Mouse (Mus musculus): Measurements from ENCODE around the gene Krt71. TPM values are rescaled to one million over a fixed set of nuclear protein-coding genes. Genes with fewer than 3 reads are reported as not detected.

The Krt71 gene
- not detected in 2 replicates for polyA plus RNA-seq (2015; fragmentation: Nextera tagmentation; extraction: Ambion mirVana)

GRCm38 (mm10) chr15:101742711-101743110 lies at the start of gene Krt71:
TSS of gene Krt71 (minus strand) at chr15:101743109.
- no peaks in the 10 kb centered on the region for H3K9me3 ChIP-seq (replicated peaks)
- WGBS: 62% methylated on average over 14 of the region's 14 CpGs
- no peaks in the 10 kb centered on the region for H3K4me1 ChIP-seq
- no peaks in the 10 kb centered on the region for H3K36me3 ChIP-seq (ENCODE audit: poor library complexity, severe bottlenecking)
- no peak within 1 kb of the TSS for H3K4me2 ChIP-seq
- no peak within 1 kb of the TSS for H3K27ac ChIP-seq
- no peaks in the 10 kb centered on the region for H3K27me3 ChIP-seq
- no peak within 1 kb of the TSS for H3K9ac ChIP-seq
- ATAC-seq: no peak
- no peak within 1 kb of the TSS for H3K4me3 ChIP-seq

- Histone ChIP-seq H3K27me3 (no peaks in the 10 kb centered on the region), H3K9ac (no peak overlapping the region), H3K4me3 (no peak overlapping the region), H3K4me1 (peaks cover 17% of the 10 kb centered on the region), H3K36me3 (ENCODE audit: poor library complexity, severe bottlenecking) (no peaks in the 10 kb centered on the region), H3K4me2 (no peak overlapping the region), H3K9me3 (replicated peaks) (no peaks in the 10 kb centered on the region), H3K27ac (peak overlapping the region; percentile 75)
- peak; percentile 73 for ATAC-seq
- 13% methylated on average over 3 of the region's 3 CpGs for WGBS
Measured at GRCm38 (mm10) chr15:101790867-101791266, 48.0 kb upstream of the Krt71 start.

GRCm38 (mm10) chr15:101786360-101786759 lies 43.5 kb upstream of the Krt71 start, which contains the start of gene Krt72:
TSS of gene Krt72 (minus strand) at chr15:101786460.
- peaks cover 17% of the 10 kb centered on the region for H3K4me1 ChIP-seq
- no peaks in the 10 kb centered on the region for H3K36me3 ChIP-seq (ENCODE audit: poor library complexity, severe bottlenecking)
- WGBS: 92% methylated on average over 18 of the region's 18 CpGs
- H3K4me2 ChIP-seq: no peak within 1 kb of the TSS
- no peaks in the 10 kb centered on the region for H3K9me3 ChIP-seq (replicated peaks)
- no peak for ATAC-seq
- H3K27ac ChIP-seq: no peak within 1 kb of the TSS
- no peak within 1 kb of the TSS for H3K4me3 ChIP-seq
- H3K27me3 ChIP-seq: no peaks in the 10 kb centered on the region
- no peak within 1 kb of the TSS for H3K9ac ChIP-seq

GRCm38 (mm10) chr15:101773420-101773819 lies 30.5 kb upstream of the Krt71 start:
- Histone ChIP-seq H3K4me3 (no peak overlapping the region), H3K4me2 (no peak overlapping the region), H3K27ac (no peak overlapping the region), H3K9ac (no peak overlapping the region), H3K27me3 (no peaks in the 10 kb centered on the region), H3K4me1 (no peaks in the 10 kb centered on the region; the same call in 1 of the 2 replicates), H3K36me3 (ENCODE audit: poor library complexity, severe bottlenecking) (no peaks in the 10 kb centered on the region), H3K9me3 (replicated peaks) (no peaks in the 10 kb centered on the region)
- WGBS: 83% methylated on average over 10 of the region's 10 CpGs
- 0 out of 2 replicates have a peak, but pooled peaks have one; percentile 45 for ATAC-seq

- H3K9ac ChIP-seq: no peak overlapping the region
Measured at GRCm38 (mm10) chr15:101772711-101773081, 29.8 kb upstream of the Krt71 start.

GRCm38 (mm10) chr15:101772080-101772710 lies 29.3 kb upstream of the Krt71 start:
- no peak overlapping the region for H3K4me2 ChIP-seq
- no peak overlapping the region for H3K27ac ChIP-seq
- no peaks in the 10 kb centered on the region; the same call in 1 of the 2 replicates for H3K4me1 ChIP-seq
- H3K36me3 ChIP-seq (ENCODE audit: poor library complexity, severe bottlenecking): no peaks in the 10 kb centered on the region
- no peaks in the 10 kb centered on the region for H3K9me3 ChIP-seq (replicated peaks)
- no peaks in the 10 kb centered on the region for H3K27me3 ChIP-seq
- no peak overlapping the region for H3K4me3 ChIP-seq
- WGBS: 62% methylated on average over 5 of the region's 5 CpGs
- no peak overlapping the region for H3K9ac ChIP-seq
- ATAC-seq: no peak; the same call in 1 of the 2 replicates

More at GRCm38 (mm10) chr15:101772711-101773081, 29.8 kb upstream of the Krt71 start:
- H3K36me3 ChIP-seq (ENCODE audit: poor library complexity, severe bottlenecking): no peaks in the 10 kb centered on the region
- no peaks in the 10 kb centered on the region; the same call in 1 of the 2 replicates for H3K4me1 ChIP-seq
- H3K9me3 ChIP-seq (replicated peaks): no peaks in the 10 kb centered on the region
- no peaks in the 10 kb centered on the region for H3K27me3 ChIP-seq
- no peak overlapping the region for H3K4me2 ChIP-seq
- H3K4me3 ChIP-seq: no peak overlapping the region
- 12% methylated on average over 5 of the region's 5 CpGs for WGBS
- no peak overlapping the region for H3K27ac ChIP-seq
- peak; percentile 82 for ATAC-seq

- ATAC-seq: no peak
- H3K36me3 ChIP-seq (ENCODE audit: poor library complexity, severe bottlenecking): no peaks in the 10 kb centered on the region
- no peaks in the 10 kb centered on the region; the same call in 1 of the 2 replicates for H3K4me1 ChIP-seq
- H3K4me3 ChIP-seq: no peak overlapping the region
- 46% methylated on average over 8 of the region's 8 CpGs for WGBS
- H3K27me3 ChIP-seq: no peaks in the 10 kb centered on the region
- H3K9me3 ChIP-seq (replicated peaks): no peaks in the 10 kb centered on the region
- no peak overlapping the region for H3K4me2 ChIP-seq
- H3K9ac ChIP-seq: no peak overlapping the region
- H3K27ac ChIP-seq: no peak overlapping the region
Measured at GRCm38 (mm10) chr15:101770226-101770625, 27.3 kb upstream of the Krt71 start.

- no peaks in the 10 kb centered on the region for H3K9me3 ChIP-seq (replicated peaks)
- H3K4me3 ChIP-seq: no peak overlapping the region
- H3K4me2 ChIP-seq: no peak overlapping the region
- ATAC-seq: no peak
- H3K36me3 ChIP-seq (ENCODE audit: poor library complexity, severe bottlenecking): no peaks in the 10 kb centered on the region
- no peak overlapping the region for H3K9ac ChIP-seq
- WGBS: 81% methylated on average over 7 of the region's 7 CpGs
- H3K4me1 ChIP-seq: no peaks in the 10 kb centered on the region
- no peaks in the 10 kb centered on the region for H3K27me3 ChIP-seq
- no peak overlapping the region for H3K27ac ChIP-seq
Measured at GRCm38 (mm10) chr15:101737786-101738185, 5.1 kb downstream of the Krt71 start.

- Histone ChIP-seq H3K9ac (no peak overlapping the region), H3K27me3 (no peaks in the 10 kb centered on the region), H3K27ac (no peak overlapping the region), H3K4me3 (no peak overlapping the region), H3K4me1 (no peaks in the 10 kb centered on the region), H3K4me2 (no peak overlapping the region), H3K9me3 (replicated peaks) (no peaks in the 10 kb centered on the region), H3K36me3 (ENCODE audit: poor library complexity, severe bottlenecking) (no peaks in the 10 kb centered on the region)
- no peak for ATAC-seq
Measured at GRCm38 (mm10) chr15:101730653-101731052, 12.3 kb downstream of the Krt71 start.

GRCm38 (mm10) chr15:101724686-101725085 lies 18.2 kb downstream of the Krt71 start:
- no peaks in the 10 kb centered on the region for H3K27me3 ChIP-seq
- no peak for ATAC-seq
- no peak overlapping the region for H3K4me3 ChIP-seq
- no peak overlapping the region for H3K9ac ChIP-seq
- H3K9me3 ChIP-seq (replicated peaks): no peaks in the 10 kb centered on the region
- no peaks in the 10 kb centered on the region for H3K4me1 ChIP-seq
- WGBS: 86% methylated on average over 5 of the region's 5 CpGs
- no peaks in the 10 kb centered on the region for H3K36me3 ChIP-seq (ENCODE audit: poor library complexity, severe bottlenecking)
- H3K4me2 ChIP-seq: no peak overlapping the region
- no peak overlapping the region for H3K27ac ChIP-seq

- H3K9ac ChIP-seq: no peak overlapping the region
- H3K9me3 ChIP-seq (replicated peaks): no peaks in the 10 kb centered on the region
- no peaks in the 10 kb centered on the region for H3K27me3 ChIP-seq
- no peak overlapping the region for H3K4me3 ChIP-seq
- H3K36me3 ChIP-seq (ENCODE audit: poor library complexity, severe bottlenecking): no peaks in the 10 kb centered on the region
- 65% methylated on average over 3 of the region's 3 CpGs for WGBS
- H3K4me2 ChIP-seq: no peak overlapping the region
- no peaks in the 10 kb centered on the region for H3K4me1 ChIP-seq
- no peak for ATAC-seq
- H3K27ac ChIP-seq: no peak overlapping the region
Measured at GRCm38 (mm10) chr15:101715831-101716230, 27.1 kb downstream of the Krt71 start.

GRCm38 (mm10) chr15:101714356-101714755 lies 28.6 kb downstream of the Krt71 start:
- Histone ChIP-seq H3K36me3 (ENCODE audit: poor library complexity, severe bottlenecking) (no peaks in the 10 kb centered on the region), H3K27ac (no peak overlapping the region), H3K9me3 (replicated peaks) (no peaks in the 10 kb centered on the region), H3K4me1 (no peaks in the 10 kb centered on the region), H3K4me2 (no peak overlapping the region), H3K4me3 (no peak overlapping the region), H3K27me3 (no peaks in the 10 kb centered on the region), H3K9ac (no peak overlapping the region)
- WGBS: 88% methylated on average over 5 of the region's 5 CpGs
- no peak for ATAC-seq

- ATAC-seq: no peak
- Histone ChIP-seq H3K4me1 (no peaks in the 10 kb centered on the region), H3K9ac (no peak overlapping the region), H3K4me3 (no peak overlapping the region), H3K36me3 (ENCODE audit: poor library complexity, severe bottlenecking) (no peaks in the 10 kb centered on the region), H3K27ac (no peak overlapping the region), H3K9me3 (replicated peaks) (no peaks in the 10 kb centered on the region), H3K4me2 (no peak overlapping the region), H3K27me3 (no peaks in the 10 kb centered on the region)
- 66% methylated on average over 8 of the region's 8 CpGs for WGBS
Measured at GRCm38 (mm10) chr15:101713731-101714130, 29.2 kb downstream of the Krt71 start.

Measured in forebrain, embryonic 13.5 days (tissue).